Mouse (Mus musculus): ENCODE measurements around the gene Gm20662. TPM values are rescaled to one million over a fixed set of nuclear protein-coding genes. Genes with fewer than 3 reads are reported as not detected.
"Not testable (repeated sequence)": the region's sequence is repeated elsewhere in the genome, so short reads cannot be mapped to it uniquely, and the experiment has no call there.

Gene Gm20662
- polyA plus RNA-seq, 1 experiment from 2014 or later: 0.25 TPM

DNA sequence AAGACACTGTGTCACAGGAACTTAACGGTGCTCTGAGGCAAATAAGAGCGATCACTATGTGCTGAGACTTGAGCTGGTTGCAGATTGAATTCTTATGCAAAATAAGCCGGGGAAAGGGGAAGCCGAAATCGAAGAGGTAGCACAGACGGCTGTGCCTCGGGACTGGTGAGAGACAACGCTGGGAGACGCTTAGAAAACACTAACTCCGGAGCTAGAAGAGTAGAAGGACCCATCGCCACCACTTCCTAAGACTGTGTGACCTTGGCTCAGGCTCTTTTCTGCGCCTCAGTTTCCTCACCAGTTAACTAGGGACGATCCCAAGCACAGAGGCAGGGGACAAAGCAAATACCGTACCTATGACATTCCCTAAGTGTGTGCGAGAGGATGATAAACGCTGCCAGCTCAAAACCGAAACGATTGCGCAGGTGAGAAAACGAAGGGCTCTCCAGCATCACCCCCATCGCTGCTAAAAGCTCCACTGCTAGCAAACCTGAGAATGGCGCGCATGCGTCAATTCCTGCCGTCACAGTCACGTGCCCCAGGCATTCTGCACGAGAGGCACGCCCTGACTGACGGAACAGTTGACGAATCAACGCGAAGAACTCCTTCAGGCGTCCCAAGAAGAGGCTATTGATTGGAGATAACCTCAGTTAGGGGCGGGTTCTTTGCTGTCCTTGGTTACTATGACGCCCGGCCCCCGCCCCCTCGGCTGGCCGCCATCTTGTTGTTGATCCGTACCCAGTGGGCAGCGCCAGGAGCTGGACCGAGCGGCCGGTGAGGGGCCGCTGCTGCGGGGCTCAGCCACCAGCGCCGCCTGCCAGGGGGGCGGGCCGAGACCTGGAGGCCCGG lies 6.0 kb downstream of the Gm20662 start, which contains the start of gene Ip6k1:
Gene Ip6k1 (plus strand): TSS at position 580 of the 849 bp plus-strand sequence.
- under 1% methylated on average over 51 of the region's 51 CpGs for WGBS
- H3K27me3 ChIP-seq (ENCODE audit: insufficient read depth, low read length): no peaks in the 10 kb centered on the region

GRCm38 (mm10) chr9:108002778-108003530 lies 6.8 kb downstream of the Gm20662 start:
- WGBS: under 1% methylated on average over 50 of the region's 50 CpGs
- H3K4me3 ChIP-seq (replicated peaks; ENCODE audit: low read depth, low read length): peak overlapping the region; percentile 97
- no peaks in the 10 kb centered on the region for H3K27me3 ChIP-seq (ENCODE audit: insufficient read depth, low read length)
- no peak for TF ChIP-seq CTCF (IDR thresholded peaks at IDR 0.05; ENCODE audit: low read depth)
- peak overlapping the region; percentile 72 for H3K4me2 ChIP-seq (ENCODE audit: low read length)
- peak overlapping the region; percentile 95 for H3K27ac ChIP-seq
- peaks cover 13% of the 10 kb centered on the region; the same call in 1 of the 2 replicates for H3K4me1 ChIP-seq (replicated peaks; ENCODE audit: insufficient read depth, low read length)
- DNase-seq (ENCODE audit: low spot score) (peak; percentile 48), ATAC-seq (replicated peaks; ENCODE audit: low FRiP score, low read depth) (no peak; the same call in 1 of the 2 replicates)
- no peaks in the 10 kb centered on the region for H3K36me3 ChIP-seq (ENCODE audit: insufficient read depth, low read length)
- H3K9ac ChIP-seq (ENCODE audit: low read depth, low read length): peak overlapping the region; percentile 99
- no peaks in the 10 kb centered on the region for H3K9me3 ChIP-seq (replicated peaks; ENCODE audit: low read length)

More for the DNA sequence above, 6.0 kb downstream of the Gm20662 start, which contains the start of gene Ip6k1:
- H3K27ac ChIP-seq: peak within 1 kb of the TSS; percentile 95
- peaks cover 13% of the 10 kb centered on the region; the same call in 1 of the 2 replicates for H3K4me1 ChIP-seq (replicated peaks; ENCODE audit: insufficient read depth, low read length)
- H3K4me2 ChIP-seq (ENCODE audit: low read length): peak within 1 kb of the TSS; percentile 92
- ATAC-seq (replicated peaks; ENCODE audit: low FRiP score, low read depth) (peak; percentile 98), DNase-seq (ENCODE audit: low spot score) (peak; percentile 100)
- no peaks in the 10 kb centered on the region for H3K36me3 ChIP-seq (ENCODE audit: insufficient read depth, low read length)
- H3K4me3 ChIP-seq (replicated peaks; ENCODE audit: low read depth, low read length): peak within 1 kb of the TSS; percentile 97
- no peaks in the 10 kb centered on the region for H3K9me3 ChIP-seq (replicated peaks; ENCODE audit: low read length)
- TF ChIP-seq CTCF (IDR thresholded peaks at IDR 0.05; ENCODE audit: low read depth): no peak
- H3K9ac ChIP-seq (ENCODE audit: low read depth, low read length): peak within 1 kb of the TSS; percentile 99

- Histone ChIP-seq H3K36me3 (ENCODE audit: insufficient read depth, low read length) (no peaks in the 10 kb centered on the region), H3K4me1 (replicated peaks; ENCODE audit: insufficient read depth, low read length) (peaks cover 13% of the 10 kb centered on the region; the same call in 1 of the 2 replicates), H3K27ac (peak overlapping the region; percentile 95; the same call in 1 of the 2 replicates), H3K9ac (ENCODE audit: low read depth, low read length) (peak overlapping the region; percentile 99), H3K27me3 (ENCODE audit: insufficient read depth, low read length) (no peaks in the 10 kb centered on the region), H3K9me3 (replicated peaks; ENCODE audit: low read length) (no peaks in the 10 kb centered on the region), H3K4me3 (replicated peaks; ENCODE audit: low read depth, low read length) (peak overlapping the region; percentile 97), H3K4me2 (ENCODE audit: low read length) (peak overlapping the region; percentile 72)
- ATAC-seq (replicated peaks; ENCODE audit: low FRiP score, low read depth) (no peak), DNase-seq (ENCODE audit: low spot score) (peak; percentile 37)
- no peak for TF ChIP-seq CTCF (IDR thresholded peaks at IDR 0.05; ENCODE audit: low read depth)
- WGBS: 8% methylated on average over 8 of the region's 8 CpGs
Observed at GRCm38 (mm10) chr9:108003531-108003890, 7.4 kb downstream of the Gm20662 start.

DNA sequence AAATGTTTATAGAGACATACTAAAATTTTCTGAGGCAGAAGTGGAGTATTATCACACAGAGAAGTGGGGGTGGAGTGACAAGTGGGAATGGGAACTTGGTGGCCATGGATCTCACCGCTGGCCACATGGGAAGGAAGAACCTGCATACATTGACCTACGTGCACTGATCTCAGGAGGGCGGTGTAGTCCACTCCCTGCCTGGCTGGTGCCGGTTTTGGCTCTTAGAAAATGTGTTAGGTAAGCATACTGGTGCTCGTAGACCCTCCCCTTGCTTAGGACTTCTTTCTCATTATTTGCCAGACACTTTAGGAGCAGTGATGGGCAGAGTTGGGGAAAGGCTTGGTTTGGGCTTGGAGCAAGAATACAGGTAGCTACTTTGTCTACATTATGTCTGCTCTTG lies 11.9 kb downstream of the Gm20662 start:
- H3K9ac ChIP-seq (ENCODE audit: low read depth, low read length): no peak overlapping the region
- no peak for TF ChIP-seq CTCF (IDR thresholded peaks at IDR 0.05; ENCODE audit: low read depth)
- 0 out of 2 replicates have a peak, but pooled peaks cover 5% of the 10 kb centered on the region for H3K4me1 ChIP-seq (replicated peaks; ENCODE audit: insufficient read depth, low read length)
- 0 out of 2 replicates have a peak, but pooled peaks cover 2% of the 10 kb centered on the region for H3K36me3 ChIP-seq (ENCODE audit: insufficient read depth, low read length)
- no peak for DNase-seq (ENCODE audit: low spot score)
- WGBS: 84% methylated on average over 5 of the region's 5 CpGs
- H3K4me3 ChIP-seq (replicated peaks; ENCODE audit: low read depth, low read length): no peak overlapping the region
- no peaks in the 10 kb centered on the region for H3K27me3 ChIP-seq (ENCODE audit: insufficient read depth, low read length)
- no peak overlapping the region for H3K27ac ChIP-seq
- no peaks in the 10 kb centered on the region for H3K9me3 ChIP-seq (replicated peaks; ENCODE audit: low read length)
- H3K4me2 ChIP-seq (ENCODE audit: low read length): no peak overlapping the region
- ATAC-seq (replicated peaks; ENCODE audit: low FRiP score, low read depth): no peak

GRCm38 (mm10) chr9:108010385-108010784 lies 14.2 kb downstream of the Gm20662 start:
- Histone ChIP-seq H3K4me3 (replicated peaks; ENCODE audit: low read depth, low read length) (no peak overlapping the region), H3K4me2 (ENCODE audit: low read length) (no peak overlapping the region), H3K9ac (ENCODE audit: low read depth, low read length) (no peak overlapping the region), H3K9me3 (replicated peaks; ENCODE audit: low read length) (no peaks in the 10 kb centered on the region), H3K4me1 (replicated peaks; ENCODE audit: insufficient read depth, low read length) (no peaks in the 10 kb centered on the region), H3K27me3 (ENCODE audit: insufficient read depth, low read length) (no peaks in the 10 kb centered on the region), H3K36me3 (ENCODE audit: insufficient read depth, low read length) (0 out of 2 replicates have a peak, but pooled peaks cover 2% of the 10 kb centered on the region), H3K27ac (no peak overlapping the region)
- no peak for TF ChIP-seq CTCF (IDR thresholded peaks at IDR 0.05; ENCODE audit: low read depth)
- no peak for ATAC-seq (replicated peaks; ENCODE audit: low FRiP score, low read depth)
- no peak for DNase-seq (ENCODE audit: low spot score)

DNA sequence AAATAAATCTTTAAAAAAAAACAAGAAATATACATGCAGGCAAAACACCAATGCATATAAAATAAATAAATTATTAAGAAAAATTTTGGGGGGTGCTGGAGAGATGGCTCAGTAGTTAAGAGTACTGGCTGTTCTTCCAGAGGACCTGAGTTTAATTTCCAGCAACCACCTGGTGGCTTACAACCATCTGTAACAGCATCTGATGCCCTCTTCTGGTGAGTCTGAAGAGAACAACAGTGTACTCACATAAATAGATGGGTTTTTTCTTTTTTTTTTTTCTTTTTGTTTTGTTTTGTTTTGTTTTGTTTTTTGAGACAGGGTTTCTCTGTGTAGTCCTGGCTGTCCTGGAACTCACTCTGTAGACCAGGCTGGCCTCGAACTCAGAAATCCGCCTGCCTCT lies 17.4 kb downstream of the Gm20662 start:
- not testable (repeated sequence) for H3K27ac ChIP-seq; ATAC-seq (replicated peaks; ENCODE audit: low FRiP score, low read depth)
- TF ChIP-seq CTCF (IDR thresholded peaks at IDR 0.05; ENCODE audit: low read depth): peak; percentile 35

More for the DNA sequence above, 17.4 kb downstream of the Gm20662 start:
- H3K4me2 ChIP-seq (ENCODE audit: low read length); H3K4me3 ChIP-seq (replicated peaks; ENCODE audit: low read depth, low read length); H3K4me1 ChIP-seq (replicated peaks; ENCODE audit: insufficient read depth, low read length); H3K9me3 ChIP-seq (replicated peaks; ENCODE audit: low read length); H3K9ac ChIP-seq (ENCODE audit: low read depth, low read length); H3K36me3 ChIP-seq (ENCODE audit: insufficient read depth, low read length); DNase-seq (ENCODE audit: low spot score); H3K27me3 ChIP-seq (ENCODE audit: insufficient read depth, low read length): not testable (repeated sequence)
- WGBS: 91% methylated on average over 2 of the region's 2 CpGs

All from kidney, postnatal 0 days (tissue).